Mouse (Mus musculus) adrenal gland, adult 18-20 months (tissue): ENCODE results near the gene Gm7980. TPM values are rescaled to one million over a fixed set of nuclear protein-coding genes. Genes with fewer than 3 reads are reported as not detected.
"Not testable (repeated sequence)": the region's sequence is repeated elsewhere in the genome, so short reads cannot be mapped to it uniquely, and the experiment has no call there.

Experiments
- DNase-seq, 2 experiments: peaks; one replicate each; pipeline ENCODE4 v3.0.0; 2021 to 2022; ENCODE audit warnings: low spot score in 2 of 2
- long read RNA-seq, 2 experiments: library from polyadenylated mRNA; stranded (forward); transcript quantifications; one replicate each; pipeline ENCODE4 v2.0.0; 2021
- total RNA-seq, 2 experiments: library from RNA; stranded (reverse); gene quantifications; 1 replicate in 1 of 2; 2 replicates in 1 of 2; pipeline ENCODE4 v1.2.3; 2021

Gm7980 gene
- not detected for total RNA-seq
- long read RNA-seq, experiment 1 = 0 reads
- long read RNA-seq, experiment 2 = 0 reads

DNA sequence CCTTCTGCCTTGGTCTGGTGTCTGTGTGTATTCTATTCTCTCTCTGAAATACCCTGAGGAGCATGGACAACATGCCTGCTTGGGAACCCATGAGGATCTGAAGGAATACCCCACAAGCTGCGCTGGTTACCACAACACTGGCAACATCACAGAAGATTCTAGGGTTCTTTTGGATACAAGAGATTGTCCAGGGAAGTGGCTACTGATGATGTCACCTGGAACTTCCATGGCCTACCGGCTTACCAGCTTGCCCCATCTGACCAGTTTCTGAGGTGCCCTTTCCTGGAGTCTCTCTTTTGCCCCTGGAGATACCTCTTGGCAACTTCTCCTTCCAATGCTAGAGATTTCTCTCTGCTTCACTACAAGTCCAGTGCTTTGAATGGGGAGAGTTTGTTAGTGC is at the start of gene Gm7980:
TSS of gene Gm7980 (minus strand) at position 101 of the 400 bp plus-strand sequence.
- DNase-seq = not testable (repeated sequence)

DNA sequence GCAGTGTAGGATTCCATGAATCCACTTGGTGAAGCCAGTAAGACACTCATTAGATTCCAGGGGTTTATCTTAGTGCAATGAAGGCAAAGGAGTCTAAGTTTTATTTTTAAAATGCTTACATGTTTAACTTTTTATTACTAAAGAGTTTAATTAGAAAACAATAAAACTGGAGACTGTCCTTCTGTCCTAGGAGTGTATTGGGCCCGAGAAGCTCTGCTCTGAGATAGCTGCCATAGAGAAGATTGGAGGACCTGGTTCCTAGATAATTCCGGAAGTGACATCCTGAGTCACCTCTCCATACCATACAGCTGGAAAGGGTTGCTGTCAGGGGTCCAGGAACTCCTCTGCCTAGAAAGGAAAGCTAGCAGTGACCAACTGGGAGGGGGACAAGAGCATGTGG is 36.6 kb upstream of the Gm7980 start, which contains the start of gene 1700024B05Rik:
TSS of gene 1700024B05Rik (plus strand) at position 301 of the 400 bp plus-strand sequence.
- not testable (repeated sequence) for DNase-seq

GRCm38 (mm10) chr14:41924649-41925048 is 17.6 kb upstream of the Gm7980 start, which contains the start of gene 1700049E17Rik1:
Gene 1700049E17Rik1 (plus strand): TSS chr14:41924949.
- not testable (repeated sequence) for DNase-seq

Other genes starting within 250 kb of the Gm7980 start
- gene Gm8068, start 205.4 kb downstream of the Gm7980 start, total RNA-seq = not detected
- gene Gm7929, start 156.7 kb downstream of the Gm7980 start, total RNA-seq = not detected
- gene Gm47189, start 134.8 kb downstream of the Gm7980 start, total RNA-seq = not detected
- not detected for gene 1700049E17Rik1, start 17.7 kb upstream of the Gm7980 start, total RNA-seq
- not detected for gene 1700024B05Rik, start 36.7 kb upstream of the Gm7980 start, total RNA-seq
- gene Gm6401, start 60.6 kb upstream of the Gm7980 start, total RNA-seq = not detected
- not detected for gene Gm3543, start 76.0 kb upstream of the Gm7980 start, total RNA-seq
- not detected for gene Gm7951, start 210.1 kb upstream of the Gm7980 start, total RNA-seq